Mouse (Mus musculus) gastrocnemius, postnatal 4 days (tissue): ENCODE measurements around the gene Yif1a. TPM values are rescaled to one million over a fixed set of nuclear protein-coding genes. Genes with fewer than 3 reads are reported as not detected.

Source experiments
- DNase-seq, 2 experiments: peaks; one replicate each; pipeline ENCODE4 v3.0.0; 2021 to 2022; ENCODE audit warnings: low spot score in 2 of 2, mixed read lengths in 2 of 2
- total RNA-seq, 2 experiments: library from RNA; stranded (reverse); gene quantifications; 2 replicates each; pipeline ENCODE4 v1.2.3; 2021

The Yif1a gene
- total RNA-seq, 2 experiments from 2014 or later: 57.9 to 59.6 TPM

DNA sequence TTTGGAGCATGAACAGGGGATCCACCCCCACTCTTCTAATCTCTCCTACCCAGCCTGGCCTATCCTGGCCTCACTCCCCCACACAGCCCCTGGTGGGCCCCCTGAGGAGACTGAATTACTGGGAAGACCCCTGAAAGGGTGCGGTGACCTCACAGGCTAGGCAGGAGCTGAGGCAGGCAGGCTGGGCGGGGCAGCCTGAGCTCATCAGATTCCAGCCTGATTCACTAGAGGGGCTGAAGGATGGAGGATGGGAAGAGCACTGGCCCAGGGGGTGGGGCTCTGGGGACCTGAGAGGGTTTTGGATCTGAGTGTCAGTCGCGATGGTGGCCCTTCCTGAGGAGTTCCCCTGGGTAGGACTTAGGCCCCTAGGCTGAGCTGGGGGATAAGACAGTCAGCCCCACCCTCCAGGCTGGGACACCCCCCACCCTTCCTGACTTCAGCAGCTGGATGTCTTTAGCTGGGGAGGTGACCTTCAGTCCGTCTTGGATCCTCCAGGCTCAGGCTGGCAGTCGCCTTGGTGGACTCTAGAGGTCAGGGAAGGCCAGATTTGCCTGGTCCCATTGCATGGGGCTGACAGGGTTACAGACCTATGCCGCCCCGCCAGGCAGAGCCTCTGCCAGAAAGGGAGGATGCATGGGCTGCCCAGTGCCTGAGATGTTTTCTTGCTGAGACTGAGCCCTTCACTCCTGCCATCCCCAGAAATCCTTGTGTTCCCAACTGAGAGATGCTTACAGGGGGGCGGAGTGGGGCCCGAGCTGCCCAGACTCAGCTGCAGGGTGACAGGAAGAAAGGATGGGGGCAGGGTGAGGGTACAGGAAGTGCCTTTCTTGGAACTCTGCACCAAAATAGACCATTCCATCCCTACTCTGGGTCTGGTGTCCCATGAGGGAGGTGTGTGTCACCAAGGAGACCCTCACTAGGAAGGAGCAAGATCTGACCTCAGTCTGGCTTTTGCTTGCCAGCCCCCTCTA lies 29.3 kb upstream of the Yif1a start:
- no peak for DNase-seq

DNA sequence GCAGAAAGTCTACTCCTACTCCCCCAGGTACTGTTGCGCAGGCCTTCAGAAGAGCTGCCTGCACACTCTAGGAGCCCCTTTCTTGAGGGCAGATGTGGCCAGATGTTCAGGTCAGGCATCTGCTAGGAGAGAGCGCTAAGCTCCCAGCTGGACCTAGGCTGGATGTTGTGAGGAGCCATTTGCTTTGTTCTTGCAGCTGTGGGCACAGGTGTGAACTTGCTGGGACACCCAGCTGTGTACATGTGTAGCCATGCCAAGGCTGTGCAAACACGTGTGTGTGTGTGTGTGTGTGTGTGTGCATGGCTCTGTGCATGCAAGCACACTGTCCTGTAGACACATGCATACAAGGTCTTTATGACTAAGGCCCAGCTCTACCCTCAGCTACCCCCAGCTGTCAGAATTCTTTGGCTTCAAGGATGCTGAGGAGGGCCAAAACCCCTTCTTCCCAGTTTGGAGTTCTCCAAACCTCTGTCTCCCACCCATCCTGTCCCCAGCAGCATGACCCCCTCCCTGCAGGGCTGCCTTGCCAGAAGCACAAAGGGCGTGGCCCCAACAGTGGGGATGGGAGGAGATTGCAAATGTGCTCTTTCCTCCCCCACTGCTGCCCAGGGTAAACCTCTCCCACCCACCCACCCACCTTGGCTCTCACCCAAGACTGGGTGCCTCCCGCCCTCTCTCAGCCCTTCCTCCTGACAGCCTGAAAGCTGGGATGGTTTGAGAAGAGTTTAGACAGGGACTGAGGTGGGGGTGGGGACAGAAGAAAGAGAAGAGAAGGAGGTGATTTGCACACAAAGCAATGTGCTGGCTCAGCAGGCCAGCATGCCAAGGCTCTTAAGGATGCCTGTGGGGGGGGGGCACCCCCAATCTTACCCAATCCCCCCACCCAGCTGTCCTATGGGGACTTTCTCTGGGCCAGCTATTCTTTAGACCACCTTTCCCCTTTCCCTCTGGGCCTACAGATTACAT lies 27.7 kb upstream of the Yif1a start:
- no peak for DNase-seq

DNA sequence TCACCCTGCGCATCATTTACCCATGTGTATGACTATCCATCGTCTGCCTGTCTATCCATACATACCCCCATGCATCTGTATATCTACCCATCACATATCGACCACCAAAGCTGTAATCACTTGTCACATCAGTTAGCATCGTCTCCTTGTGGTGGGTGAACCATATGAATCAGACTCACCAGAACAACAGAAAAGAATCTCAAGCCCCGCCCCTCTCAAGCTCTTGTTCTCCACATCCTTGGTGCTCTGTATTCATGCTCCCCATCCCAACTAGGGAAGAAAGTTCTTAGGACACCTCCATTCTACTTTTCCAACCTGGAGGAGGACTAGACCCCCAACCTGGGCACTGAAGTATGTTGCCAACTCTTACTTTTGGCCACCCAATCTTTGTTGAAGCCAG lies 26.3 kb upstream of the Yif1a start:
- DNase-seq: no peak

DNA sequence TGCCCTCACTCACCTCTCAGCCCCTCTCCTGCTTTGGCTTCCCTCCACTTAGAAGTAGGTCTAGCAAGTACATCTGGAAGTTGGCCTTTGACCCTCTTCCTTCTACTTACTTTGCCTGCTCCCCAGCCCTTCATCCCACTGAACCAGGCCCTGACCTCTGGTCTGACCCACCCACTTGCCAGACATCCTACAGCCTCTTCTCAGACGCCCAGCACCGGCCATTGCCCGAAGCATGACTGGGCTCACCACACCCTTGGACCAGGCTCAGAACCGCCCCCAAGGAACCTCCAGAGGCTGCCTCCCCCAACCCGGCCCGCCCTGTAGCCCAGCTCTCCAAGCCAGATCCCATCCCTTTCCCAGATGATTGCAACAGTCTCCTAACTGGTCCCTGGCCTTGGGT lies 25.9 kb upstream of the Yif1a start:
- no peak for DNase-seq

DNA sequence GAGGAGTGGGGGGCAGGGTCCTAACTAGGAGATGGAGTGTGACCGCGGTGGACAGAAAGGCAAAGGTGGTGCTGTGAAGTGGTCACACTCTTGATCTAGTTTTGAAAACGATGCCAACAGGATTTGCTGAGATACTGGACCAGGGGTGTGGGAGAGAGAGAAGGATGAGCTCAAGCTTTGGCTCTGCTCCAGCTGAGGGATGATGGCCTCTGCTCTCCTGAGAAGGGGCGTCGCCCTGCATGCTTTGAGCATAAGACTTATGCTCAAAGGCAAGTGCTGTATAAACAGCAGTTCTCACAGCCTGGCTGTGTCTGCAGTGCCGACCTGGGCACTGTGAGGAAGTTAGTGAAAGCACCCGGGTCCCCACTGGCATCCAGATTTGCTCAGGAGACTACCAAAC lies 23.2 kb upstream of the Yif1a start:
- peak in 1 of 2 experiments; percentile 68 for DNase-seq

DNA sequence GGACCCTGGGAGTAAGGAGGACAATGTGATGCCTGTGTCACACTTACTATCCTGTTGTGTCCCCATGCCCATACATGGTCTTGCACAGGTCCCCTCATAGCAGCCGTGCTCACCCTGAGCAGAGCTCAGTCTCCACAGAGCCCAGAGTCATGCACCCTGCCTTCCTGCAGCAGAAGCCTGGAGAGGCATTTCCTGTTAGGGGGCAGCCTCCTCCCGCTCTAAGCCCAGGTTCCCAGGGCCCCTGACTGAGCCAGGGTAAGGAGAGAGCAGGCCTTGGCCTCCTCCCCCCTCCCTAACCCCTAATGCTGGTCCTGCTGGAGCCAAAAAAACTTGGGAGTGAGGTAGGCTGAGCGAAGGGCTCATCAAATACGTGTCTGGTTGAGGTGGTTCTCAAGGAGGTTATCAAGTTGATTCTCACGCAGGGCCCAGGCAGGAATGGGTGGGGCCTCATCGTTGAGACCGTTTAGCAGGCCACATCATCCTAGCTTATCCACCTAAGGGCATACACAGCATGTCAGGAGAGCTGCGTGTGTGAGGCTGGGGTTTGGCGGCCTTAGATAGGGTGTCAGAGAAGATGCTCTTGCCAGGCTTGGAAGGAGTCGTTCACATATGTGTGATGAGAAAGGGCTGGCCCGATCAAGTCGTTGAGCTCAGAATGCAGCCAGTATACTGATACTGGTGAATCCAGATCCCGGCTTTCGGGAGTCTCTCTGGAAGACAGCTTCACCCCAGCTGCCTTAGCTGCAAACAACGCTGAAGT lies 21.1 kb upstream of the Yif1a start:
- DNase-seq: no peak

DNA sequence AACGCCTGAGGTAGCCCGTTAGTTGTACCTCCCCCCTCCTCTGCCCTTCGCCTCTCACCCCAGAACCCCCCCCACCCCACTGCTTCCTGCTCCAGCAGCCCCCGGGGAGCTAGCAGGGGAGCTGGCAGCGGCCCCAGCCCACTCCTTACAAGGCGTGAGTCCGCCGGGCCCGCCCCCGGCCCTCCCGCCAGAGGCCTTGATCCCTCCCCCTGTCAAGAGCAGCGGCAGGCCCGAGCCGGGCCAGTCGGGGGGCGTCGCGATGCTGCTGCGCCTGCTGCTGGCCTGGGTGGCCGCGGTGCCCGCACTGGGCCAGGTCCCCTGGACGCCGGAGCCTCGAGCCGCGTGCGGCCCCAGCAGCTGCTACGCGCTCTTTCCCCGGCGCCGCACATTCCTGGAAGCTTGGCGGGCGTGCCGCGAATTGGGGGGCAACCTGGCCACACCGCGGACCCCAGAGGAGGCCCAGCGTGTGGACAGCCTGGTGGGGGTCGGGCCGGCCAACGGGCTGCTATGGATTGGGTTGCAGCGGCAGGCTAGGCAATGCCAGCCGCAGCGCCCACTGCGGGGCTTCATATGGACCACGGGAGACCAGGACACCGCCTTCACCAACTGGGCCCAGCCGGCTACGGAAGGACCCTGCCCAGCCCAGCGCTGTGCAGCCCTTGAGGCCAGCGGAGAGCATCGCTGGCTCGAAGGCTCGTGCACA lies 20.3 kb upstream of the Yif1a start, which contains the start of gene Cd248:
TSS of gene Cd248 (plus strand) at position 212 of the 703 bp plus-strand sequence.
- DNase-seq: peak; percentile 80 to 88

DNA sequence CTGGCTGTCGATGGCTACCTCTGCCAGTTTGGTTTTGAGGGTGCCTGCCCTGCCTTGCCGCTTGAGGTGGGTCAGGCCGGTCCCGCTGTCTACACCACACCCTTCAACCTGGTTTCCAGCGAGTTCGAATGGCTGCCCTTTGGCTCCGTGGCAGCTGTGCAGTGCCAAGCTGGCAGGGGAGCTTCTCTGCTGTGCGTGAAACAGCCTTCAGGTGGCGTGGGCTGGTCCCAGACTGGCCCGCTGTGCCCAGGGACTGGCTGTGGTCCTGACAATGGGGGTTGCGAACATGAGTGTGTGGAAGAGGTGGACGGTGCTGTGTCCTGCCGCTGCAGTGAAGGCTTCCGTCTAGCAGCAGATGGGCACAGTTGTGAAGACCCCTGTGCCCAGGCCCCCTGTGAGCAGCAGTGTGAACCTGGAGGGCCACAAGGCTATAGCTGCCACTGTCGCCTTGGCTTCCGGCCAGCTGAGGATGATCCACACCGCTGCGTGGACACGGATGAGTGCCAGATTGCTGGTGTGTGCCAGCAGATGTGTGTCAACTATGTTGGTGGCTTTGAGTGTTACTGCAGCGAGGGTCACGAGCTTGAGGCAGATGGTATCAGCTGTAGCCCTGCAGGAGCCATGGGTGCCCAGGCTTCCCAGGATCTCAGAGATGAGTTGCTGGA lies 19.6 kb upstream of the Yif1a start:
- no peak for DNase-seq

DNA sequence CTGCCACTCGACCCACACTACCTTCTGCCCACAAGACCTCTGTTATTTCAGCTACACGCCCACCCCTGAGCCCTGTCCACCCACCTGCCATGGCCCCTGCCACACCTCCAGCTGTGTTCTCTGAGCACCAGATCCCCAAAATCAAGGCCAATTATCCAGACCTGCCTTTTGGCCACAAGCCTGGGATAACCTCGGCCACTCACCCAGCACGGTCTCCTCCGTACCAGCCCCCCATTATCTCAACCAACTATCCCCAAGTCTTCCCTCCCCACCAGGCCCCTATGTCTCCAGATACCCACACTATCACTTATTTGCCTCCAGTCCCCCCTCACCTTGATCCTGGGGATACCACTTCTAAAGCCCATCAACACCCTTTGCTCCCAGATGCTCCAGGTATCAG lies 18.9 kb upstream of the Yif1a start:
- DNase-seq: no peak

DNA sequence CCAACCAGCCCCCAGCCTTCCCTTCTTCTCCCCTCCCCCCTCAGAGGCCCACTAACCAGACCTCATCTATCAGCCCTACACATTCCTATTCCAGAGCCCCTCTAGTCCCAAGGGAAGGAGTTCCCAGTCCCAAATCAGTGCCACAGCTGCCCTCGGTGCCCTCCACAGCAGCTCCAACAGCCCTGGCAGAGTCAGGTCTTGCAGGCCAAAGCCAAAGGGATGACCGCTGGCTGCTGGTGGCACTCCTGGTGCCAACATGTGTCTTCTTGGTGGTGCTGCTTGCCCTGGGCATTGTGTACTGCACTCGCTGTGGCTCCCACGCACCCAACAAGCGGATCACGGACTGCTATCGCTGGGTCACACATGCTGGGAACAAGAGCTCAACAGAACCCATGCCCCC lies 18.4 kb upstream of the Yif1a start:
- no peak for DNase-seq

DNA sequence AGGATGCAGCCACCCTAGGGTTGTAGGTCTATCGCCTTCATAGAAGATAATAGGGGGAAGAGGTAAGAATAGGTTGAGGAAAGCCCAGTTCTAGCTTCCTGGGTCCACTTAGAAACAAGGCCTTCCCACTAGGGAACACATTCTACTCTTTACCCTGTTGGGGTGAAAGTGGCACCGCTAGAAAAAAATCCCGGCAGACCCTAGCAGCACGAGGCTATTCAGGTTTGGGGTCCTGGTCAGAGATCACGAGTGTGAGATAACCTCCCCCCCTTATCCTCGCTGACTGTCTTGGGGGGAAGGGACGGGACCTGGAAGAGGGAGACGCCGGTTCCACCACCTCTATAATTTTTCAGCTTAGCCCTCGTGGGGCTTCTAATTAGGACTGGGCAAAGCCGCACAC lies 17.3 kb upstream of the Yif1a start:
- no peak for DNase-seq

DNA sequence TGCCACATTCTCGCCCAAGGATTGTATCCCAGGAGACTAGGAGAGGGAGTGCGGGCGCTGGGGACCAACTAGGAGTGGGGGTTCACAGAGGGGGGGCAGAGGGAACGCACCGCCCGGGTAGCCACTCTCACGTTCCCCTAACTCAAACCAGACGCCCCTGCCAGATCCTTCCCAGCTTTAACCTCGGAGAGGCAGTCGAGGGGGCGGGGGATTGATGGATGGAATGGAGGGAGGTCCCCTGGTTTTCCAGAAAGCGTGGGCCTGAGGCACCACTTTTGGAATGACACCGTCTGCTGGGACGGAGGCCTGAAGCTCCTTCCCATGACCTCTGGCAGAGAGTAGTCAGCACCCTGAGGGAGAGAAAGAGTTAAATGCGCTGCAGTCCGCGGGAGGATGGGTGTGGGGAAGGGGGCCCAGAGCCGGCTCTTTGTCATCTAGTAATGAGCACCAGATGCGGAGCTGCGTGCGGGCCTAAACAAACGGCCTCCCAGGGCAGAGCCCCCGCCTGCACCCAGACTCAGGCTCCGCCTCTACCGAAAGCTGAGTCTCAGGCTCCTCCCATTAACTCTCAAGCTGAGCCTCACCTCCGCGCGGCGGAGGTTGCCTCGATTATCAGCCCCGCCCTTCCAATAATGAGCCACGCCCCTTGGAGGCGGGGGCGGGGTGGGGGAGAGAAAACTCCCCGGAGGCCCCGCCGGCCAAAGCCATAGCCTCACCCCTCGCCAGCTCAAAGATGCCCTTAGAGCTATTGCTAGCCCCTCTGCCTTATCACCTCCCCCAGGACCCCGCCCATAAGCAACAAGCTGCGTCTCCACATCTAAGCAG lies 16.6 kb upstream of the Yif1a start:
- DNase-seq: peak; percentile 49 to 75

DNA sequence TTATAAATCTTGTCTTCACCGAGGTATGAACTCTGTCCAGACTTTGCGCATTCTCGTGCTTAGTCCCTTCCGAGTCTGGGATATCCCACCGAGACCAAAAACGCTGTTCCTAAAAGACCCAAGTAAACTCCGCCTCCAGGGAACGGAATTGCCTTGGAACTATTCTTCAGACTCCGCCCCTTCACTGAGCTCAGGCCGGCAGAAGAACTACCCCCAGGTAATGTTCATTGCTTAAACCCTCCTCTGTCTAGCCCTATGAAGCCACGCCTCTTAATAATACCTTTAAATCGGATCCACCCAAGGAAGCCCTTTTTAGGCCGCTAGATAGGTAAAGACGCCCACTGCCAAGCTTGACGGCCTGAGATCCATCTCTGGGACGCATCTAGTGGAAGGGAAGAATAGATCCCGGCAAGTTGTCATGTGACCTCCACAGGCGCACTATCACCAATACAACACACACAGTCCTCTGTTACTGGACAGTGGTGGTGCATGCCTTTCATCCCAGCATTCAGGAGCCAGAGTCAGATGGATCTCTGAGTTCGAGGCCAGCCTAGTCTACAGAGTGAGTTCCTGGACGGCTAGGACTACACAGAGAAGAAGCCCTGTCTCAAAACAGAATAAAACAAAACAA lies 15.8 kb upstream of the Yif1a start:
- no peak for DNase-seq

DNA sequence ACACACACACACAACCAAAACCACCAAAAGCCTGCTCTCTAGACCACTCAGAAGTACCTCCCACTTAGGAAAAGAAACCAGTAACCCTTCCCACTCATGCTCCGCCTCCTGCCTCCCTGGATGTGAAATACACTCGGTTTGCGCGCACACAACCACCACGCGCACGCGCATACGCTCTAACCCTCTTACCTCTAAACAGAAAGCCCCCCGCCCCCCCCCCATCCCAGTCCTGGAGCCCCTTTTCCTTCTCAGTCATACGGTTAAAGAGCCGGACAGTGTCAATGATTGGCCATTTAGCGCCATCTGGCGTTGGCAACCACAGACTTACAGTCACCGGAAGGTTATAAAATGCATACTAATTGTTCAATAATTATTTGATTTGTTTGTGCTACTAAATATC lies 15.3 kb upstream of the Yif1a start:
- DNase-seq: no peak

DNA sequence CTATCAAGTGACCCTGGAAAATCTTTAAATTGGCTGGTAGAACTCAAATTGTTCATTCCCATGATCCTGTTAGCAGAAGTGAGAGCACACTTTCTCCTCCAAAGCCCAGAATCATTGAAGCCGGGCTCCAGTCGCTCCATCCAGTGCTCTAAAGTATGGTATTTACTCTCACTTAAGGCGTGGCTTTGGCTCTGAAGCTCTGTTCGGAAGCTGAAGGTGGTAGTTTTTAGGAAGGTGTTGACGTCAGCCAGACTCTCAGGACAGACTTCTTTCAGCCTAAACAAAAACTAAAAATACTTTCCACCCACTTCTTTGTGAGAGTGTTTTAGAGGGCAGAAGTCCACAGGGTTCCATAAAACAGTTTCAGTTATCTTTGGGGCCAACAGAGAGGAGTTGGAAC lies 14.8 kb upstream of the Yif1a start:
- DNase-seq: no peak

DNA sequence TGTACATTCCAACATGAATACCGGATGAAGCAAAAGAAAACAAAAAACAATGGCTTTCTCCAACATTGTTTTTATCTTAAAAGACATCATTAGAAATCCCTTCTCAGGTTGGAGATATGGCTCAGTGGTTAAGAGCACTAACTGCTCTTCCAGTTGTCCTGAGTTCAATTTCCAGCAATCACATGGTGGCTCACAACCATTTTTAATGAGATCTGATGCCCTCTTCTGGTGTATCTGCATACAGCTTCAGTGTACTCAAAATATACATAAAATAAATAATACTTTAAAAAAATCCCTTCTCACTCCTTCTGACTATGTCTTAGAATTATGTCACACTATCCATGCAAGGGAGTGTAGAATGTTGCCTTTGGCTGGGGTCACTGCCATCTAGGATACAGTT lies 9.1 kb upstream of the Yif1a start:
- DNase-seq: no peak

DNA sequence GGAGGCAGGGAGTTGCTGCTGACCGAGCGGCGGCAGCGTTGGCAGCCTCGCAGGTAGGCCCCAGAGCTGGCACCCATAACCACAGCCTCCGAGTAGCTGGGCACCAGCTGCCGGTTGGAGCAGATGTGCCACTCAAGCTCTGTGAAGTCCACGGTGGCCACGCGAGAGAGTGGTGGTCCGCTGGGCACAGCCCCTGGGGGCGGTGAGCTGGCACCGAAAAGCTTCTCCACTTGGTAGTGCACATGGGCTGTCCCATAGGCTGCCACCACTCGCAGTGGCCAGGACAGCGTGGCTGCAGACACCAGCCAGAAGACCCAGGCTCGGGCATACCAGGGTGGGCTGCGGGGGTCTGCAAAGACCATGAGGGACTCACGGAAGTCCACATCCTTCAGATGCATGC lies 6.3 kb upstream of the Yif1a start:
- DNase-seq: no peak

DNA sequence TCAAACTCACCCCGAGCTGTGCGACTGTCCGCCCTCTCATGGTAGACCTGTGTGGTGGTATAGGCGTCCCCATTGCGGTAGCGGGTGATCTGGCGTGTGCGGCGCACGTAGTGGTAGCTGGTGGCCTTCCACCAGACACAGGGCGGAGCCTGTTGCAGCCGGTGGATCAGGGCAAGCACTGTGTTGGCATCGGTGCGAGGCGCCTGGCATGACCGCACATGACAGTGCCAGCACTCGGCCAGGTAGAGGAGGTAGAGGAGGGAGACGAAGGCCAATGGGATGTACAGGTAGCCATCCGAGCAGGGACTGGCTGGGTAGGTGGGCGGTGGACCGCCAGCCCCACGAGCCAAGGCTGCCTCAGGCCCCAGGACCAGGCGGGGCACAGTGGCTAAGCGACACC lies 5.7 kb upstream of the Yif1a start:
- DNase-seq: no peak
